Mouse (Mus musculus): ENCODE data around the gene 4930433I11Rik. TPM values are rescaled to one million over a fixed set of nuclear protein-coding genes. Genes with fewer than 3 reads are reported as not detected.
"Not testable (repeated sequence)": the region's sequence is repeated elsewhere in the genome, so short reads cannot be mapped to it uniquely, and the experiment has no call there.

Gene 4930433I11Rik
- not detected in 2 replicates for polyA plus RNA-seq (2014; fragmentation: Nextera tagmentation; extraction: Ambion mirVana)

DNA sequence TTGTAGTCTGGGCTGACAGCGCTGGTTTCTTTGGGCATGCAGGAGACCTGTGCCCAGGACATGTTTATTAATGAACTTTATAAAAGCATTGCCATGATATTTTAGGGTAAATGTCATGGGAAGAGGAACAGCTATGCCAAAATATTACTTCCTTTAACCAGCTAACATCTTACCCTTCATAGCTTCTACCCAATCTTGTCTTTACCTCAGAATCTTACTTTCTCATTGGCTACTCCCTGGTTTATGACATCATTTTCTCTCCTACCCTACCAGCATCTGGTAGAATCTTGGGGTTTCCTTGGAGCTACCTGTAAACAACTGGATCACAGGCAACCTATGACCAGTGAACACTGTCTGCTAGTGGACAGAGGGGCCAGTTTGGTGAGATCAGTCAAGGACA lies at the start of gene 4930433I11Rik:
Gene 4930433I11Rik (plus strand): TSS at position 301 of the 400 bp plus-strand sequence.
- no peaks in the 10 kb centered on the region for H3K4me1 ChIP-seq (ENCODE audit: control insufficient read depth, insufficient read depth, low read length)
- H3K27me3 ChIP-seq (ENCODE audit: control insufficient read depth, insufficient read depth, low read length): no peaks in the 10 kb centered on the region
- ATAC-seq (ENCODE audit: low FRiP score, low TSS enrichment): no peak
- 81% methylated on average over 1 of the region's 1 CpGs for WGBS
- no peaks in the 10 kb centered on the region for H3K36me3 ChIP-seq (ENCODE audit: control insufficient read depth, insufficient read depth, low read length)
- H3K4me3 ChIP-seq (ENCODE audit: low read length): no peak within 1 kb of the TSS
- no peak within 1 kb of the TSS for H3K27ac ChIP-seq (ENCODE audit: low read depth, low read length)
- H3K9ac ChIP-seq (ENCODE audit: low read depth, low read length): no peak within 1 kb of the TSS
- no peak within 1 kb of the TSS for H3K4me2 ChIP-seq (replicated peaks; ENCODE audit: low read depth, low read length)
- H3K9me3 ChIP-seq (ENCODE audit: control insufficient read depth, low read length): no peaks in the 10 kb centered on the region

DNA sequence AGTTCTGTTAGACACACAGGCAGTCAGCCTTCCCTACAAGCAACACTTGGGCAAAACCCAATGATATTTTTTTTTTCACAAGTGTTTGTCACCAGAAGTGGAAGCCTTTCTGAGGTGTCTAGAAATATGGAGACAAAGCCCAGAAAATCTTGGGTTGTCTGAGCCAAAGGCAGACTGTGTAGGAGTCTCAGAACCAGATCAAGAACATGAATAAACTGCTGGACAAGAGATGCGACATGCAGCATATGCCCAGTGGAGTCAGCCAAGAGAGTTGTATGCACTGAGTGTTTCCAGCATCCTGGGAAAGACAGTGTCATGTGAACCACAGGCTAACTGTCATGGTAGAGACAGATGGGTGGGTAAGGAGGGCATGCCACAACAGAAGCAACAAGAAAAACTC lies 48.0 kb upstream of the 4930433I11Rik start:
- WGBS: 87% methylated on average over 1 of the region's 1 CpGs
- no peaks in the 10 kb centered on the region for H3K4me1 ChIP-seq (ENCODE audit: control insufficient read depth, insufficient read depth, low read length)
- no peak overlapping the region for H3K27ac ChIP-seq (ENCODE audit: low read depth, low read length)
- ATAC-seq (ENCODE audit: low FRiP score, low TSS enrichment): no peak
- H3K4me3 ChIP-seq (ENCODE audit: low read length): no peak overlapping the region
- no peaks in the 10 kb centered on the region for H3K36me3 ChIP-seq (ENCODE audit: control insufficient read depth, insufficient read depth, low read length)
- H3K27me3 ChIP-seq (ENCODE audit: control insufficient read depth, insufficient read depth, low read length): no peaks in the 10 kb centered on the region
- no peak overlapping the region for H3K4me2 ChIP-seq (replicated peaks; ENCODE audit: low read depth, low read length)
- no peak overlapping the region for H3K9ac ChIP-seq (ENCODE audit: low read depth, low read length)
- H3K9me3 ChIP-seq (ENCODE audit: control insufficient read depth, low read length): no peaks in the 10 kb centered on the region

DNA sequence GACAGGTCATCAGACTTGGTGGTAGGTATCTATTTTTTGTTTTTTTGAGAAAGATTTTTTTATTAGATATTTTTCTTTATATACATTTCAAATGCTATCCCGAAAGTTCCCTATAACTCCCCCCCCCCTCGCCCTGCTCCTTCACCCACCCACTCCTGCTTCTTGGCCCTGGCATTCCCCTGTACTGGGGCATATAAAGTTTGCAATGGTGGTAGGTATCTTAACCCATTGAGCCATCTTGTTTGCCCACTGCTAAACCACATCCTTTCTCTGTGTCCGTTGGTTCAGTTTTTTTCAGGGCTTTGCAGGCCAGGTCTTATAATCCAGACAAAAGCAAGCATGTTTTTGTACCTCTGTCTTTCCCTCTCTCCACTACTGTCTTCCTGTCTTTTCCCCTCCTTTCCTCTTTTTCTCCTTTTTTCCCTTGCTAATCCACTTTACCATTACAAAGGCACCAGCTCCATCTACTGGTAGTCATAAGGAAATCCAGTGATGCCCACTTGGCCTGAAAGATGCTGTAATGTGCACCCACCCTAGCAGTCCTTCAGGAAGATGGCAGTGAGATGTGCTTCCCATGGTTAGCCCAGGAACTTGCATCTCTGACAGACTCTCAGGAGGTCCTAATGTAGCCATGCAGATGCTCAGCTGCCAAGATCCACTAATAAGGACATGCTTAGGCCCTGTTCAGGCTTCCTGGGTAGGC lies 45.0 kb upstream of the 4930433I11Rik start:
- Histone ChIP-seq H3K27ac (ENCODE audit: low read depth, low read length) (no peak overlapping the region), H3K4me3 (ENCODE audit: low read length) (no peak overlapping the region), H3K36me3 (ENCODE audit: control insufficient read depth, insufficient read depth, low read length) (no peaks in the 10 kb centered on the region), H3K4me2 (replicated peaks; ENCODE audit: low read depth, low read length) (no peak overlapping the region), H3K4me1 (ENCODE audit: control insufficient read depth, insufficient read depth, low read length) (no peaks in the 10 kb centered on the region), H3K9me3 (ENCODE audit: control insufficient read depth, low read length) (no peaks in the 10 kb centered on the region), H3K9ac (ENCODE audit: low read depth, low read length) (no peak overlapping the region), H3K27me3 (ENCODE audit: control insufficient read depth, insufficient read depth, low read length) (no peaks in the 10 kb centered on the region)
- ATAC-seq (ENCODE audit: low FRiP score, low TSS enrichment): no peak
- WGBS: 56% methylated on average over 3 of the region's 3 CpGs

DNA sequence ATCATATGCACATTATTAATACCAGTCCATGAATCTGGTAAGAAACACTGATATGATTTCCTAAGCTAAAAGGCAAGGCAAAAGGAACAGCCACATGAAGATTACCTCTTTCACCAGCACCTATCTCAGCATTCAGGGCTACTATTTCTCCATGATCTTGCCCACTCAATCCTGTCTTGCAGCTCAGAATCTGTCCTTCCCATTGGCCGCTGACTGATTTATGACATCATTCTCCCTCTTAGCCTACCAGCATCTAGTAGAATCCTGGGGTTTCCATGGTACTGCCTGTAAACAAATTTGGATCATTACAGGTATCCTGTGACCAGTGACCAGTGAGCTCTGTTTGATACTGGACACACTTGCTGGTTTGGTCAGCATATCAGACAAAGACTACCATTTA lies 45.1 kb downstream of the 4930433I11Rik start, which contains the start of gene Gm4884:
Gene Gm4884 (plus strand): TSS at position 301 of the 400 bp plus-strand sequence.
- ATAC-seq (ENCODE audit: low FRiP score, low TSS enrichment); H3K36me3 ChIP-seq (ENCODE audit: control insufficient read depth, insufficient read depth, low read length); H3K9ac ChIP-seq (ENCODE audit: low read depth, low read length); H3K4me1 ChIP-seq (ENCODE audit: control insufficient read depth, insufficient read depth, low read length); H3K4me3 ChIP-seq (ENCODE audit: low read length); H3K9me3 ChIP-seq (ENCODE audit: control insufficient read depth, low read length); H3K4me2 ChIP-seq (replicated peaks; ENCODE audit: low read depth, low read length); H3K27ac ChIP-seq (ENCODE audit: low read depth, low read length); H3K27me3 ChIP-seq (ENCODE audit: control insufficient read depth, insufficient read depth, low read length): not testable (repeated sequence)
- 95% methylated on average over 1 of the region's 1 CpGs for WGBS

DNA sequence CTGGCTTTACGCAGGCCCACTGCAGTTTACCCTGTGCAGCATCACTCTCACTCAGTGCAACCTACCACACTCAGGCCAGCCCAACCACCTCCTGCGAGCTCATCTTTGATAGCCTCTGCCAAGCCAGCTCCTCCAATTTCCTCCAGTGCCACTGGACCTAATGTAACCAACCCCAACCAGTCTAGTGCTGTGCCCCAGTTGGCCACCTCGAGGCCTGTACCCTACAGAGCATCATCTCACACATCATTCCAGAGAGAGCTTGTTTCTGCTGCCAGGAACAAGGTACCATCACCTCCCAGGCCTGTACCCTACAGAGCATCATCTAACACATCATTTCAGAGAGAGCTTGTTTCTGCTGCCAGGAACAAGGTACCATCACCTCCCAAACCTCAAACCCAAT lies 56.7 kb downstream of the 4930433I11Rik start:
- H3K27ac ChIP-seq (ENCODE audit: low read depth, low read length); ATAC-seq (ENCODE audit: low FRiP score, low TSS enrichment); H3K36me3 ChIP-seq (ENCODE audit: control insufficient read depth, insufficient read depth, low read length); H3K27me3 ChIP-seq (ENCODE audit: control insufficient read depth, insufficient read depth, low read length); H3K4me2 ChIP-seq (replicated peaks; ENCODE audit: low read depth, low read length); H3K4me1 ChIP-seq (ENCODE audit: control insufficient read depth, insufficient read depth, low read length); H3K4me3 ChIP-seq (ENCODE audit: low read length); H3K9ac ChIP-seq (ENCODE audit: low read depth, low read length); H3K9me3 ChIP-seq (ENCODE audit: control insufficient read depth, low read length): not testable (repeated sequence)
- 69% methylated on average over 3 of the region's 3 CpGs for WGBS

Other genes starting within 250 kb of the 4930433I11Rik start
- gene Vstm2b, start 89.2 kb upstream of the 4930433I11Rik start, polyA plus RNA-seq (2014; fragmentation: Nextera tagmentation; extraction: Ambion mirVana): 8.9 and 10.1 TPM in 2 replicates
- gene Gm4884, start 45.2 kb downstream of the 4930433I11Rik start, polyA plus RNA-seq (2014; fragmentation: Nextera tagmentation; extraction: Ambion mirVana): not detected in 2 replicates
- not detected in 2 replicates for gene Gm5592, start 166.3 kb downstream of the 4930433I11Rik start, polyA plus RNA-seq (2014; fragmentation: Nextera tagmentation; extraction: Ambion mirVana)

Data from kidney, embryonic 14.5 days (tissue).